Mouse (Mus musculus): ENCODE measurements around the gene Anapc11.

Gene Anapc11

GRCm38 (mm10) chr11:120606764-120607163 is 8.5 kb downstream of the Anapc11 start:
- in situ Hi-C loops (cut with MboI, MseI) = no loop called here

GRCm38 (mm10) chr11:120608241-120609034 is 10.2 kb downstream of the Anapc11 start, which contains the start of gene Npb:
Gene Npb (plus strand): TSS chr11:120608477.
- in situ Hi-C loops (cut with MboI, MseI) = no loop called here

DNA sequence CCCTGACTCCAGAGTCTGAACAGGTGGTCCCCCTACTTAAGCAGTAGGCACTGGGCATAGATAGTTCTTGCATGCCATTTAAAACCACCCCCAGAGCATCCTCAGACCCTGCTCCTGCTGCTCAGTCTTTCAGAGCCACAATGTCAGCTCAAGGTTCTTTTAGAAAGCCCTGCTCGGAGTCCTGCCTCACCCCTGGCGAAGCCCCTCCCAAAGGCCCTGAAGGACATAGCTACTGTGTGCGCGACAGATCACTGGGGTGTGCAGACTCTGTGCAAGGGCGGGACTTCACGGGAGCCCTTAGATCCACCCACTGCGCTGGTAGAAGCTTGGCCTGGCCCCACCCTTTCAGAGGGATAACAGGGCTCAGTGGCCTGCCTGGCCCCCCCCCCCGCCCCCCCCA is 11.0 kb downstream of the Anapc11 start:
- in situ Hi-C loops (cut with MboI, MseI) = no loop called here

GRCm38 (mm10) chr11:120610477-120611046 is 12.3 kb downstream of the Anapc11 start:
- in situ Hi-C loops (cut with MboI, MseI) = no loop called here

- in situ Hi-C loops (cut with MboI, MseI) = no loop called here
Observed at GRCm38 (mm10) chr11:120612763-120613162, 14.5 kb downstream of the Anapc11 start.

- in situ Hi-C loops (cut with MboI, MseI) = no loop called here
Observed at GRCm38 (mm10) chr11:120613481-120613972, 15.3 kb downstream of the Anapc11 start.

- in situ Hi-C loops (cut with MboI, MseI) = no loop called here
Observed at GRCm38 (mm10) chr11:120613976-120614375, 15.8 kb downstream of the Anapc11 start.

DNA sequence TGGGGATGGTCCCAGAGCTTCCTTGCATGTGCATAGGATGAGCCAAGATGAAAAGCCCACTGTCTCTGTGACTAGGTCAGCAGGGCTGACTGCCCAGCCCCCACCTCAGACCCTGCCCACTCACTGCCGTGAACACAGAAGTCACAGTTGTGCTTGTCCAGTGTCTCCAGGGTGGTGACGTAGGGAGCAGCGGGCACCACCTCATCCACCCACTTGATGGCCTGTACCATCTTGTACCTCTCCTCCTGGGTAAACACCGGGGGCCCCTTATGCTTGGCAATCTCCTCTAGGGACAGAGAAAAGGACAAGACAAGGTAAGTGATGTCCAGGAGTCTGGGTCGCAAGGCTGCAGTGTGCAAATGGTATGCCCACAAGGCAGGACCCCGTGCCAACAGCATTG is 16.9 kb downstream of the Anapc11 start:
- in situ Hi-C loops (cut with MboI, MseI) = no loop called here

DNA sequence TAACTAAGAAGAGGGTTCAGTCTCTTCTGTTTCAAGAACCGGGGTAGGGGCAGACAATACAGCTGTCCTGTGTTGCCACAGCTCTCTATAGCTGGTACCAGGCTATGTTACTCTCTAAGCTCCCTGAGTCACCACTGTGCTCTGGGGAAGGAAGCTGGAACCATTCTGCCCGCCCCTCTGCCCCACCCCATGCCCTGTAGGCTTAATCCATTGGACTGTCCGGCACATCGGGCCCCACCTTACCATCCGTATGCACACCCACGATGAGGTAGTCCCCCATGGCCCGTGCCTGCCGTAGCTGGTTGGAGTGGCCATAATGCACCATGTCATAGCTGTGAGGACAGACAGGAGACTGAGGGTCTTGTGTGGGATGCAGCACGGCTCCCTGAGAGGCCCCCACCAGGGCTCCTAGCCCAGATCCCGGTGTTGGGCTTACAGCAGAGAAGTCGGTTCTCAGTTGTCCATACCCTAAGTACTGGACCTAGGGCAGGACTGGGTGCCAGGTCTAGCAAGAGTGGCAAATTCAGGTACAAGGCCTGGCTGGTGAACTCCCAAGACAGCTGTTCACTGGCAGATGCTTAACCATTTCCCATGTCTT is 17.5 kb downstream of the Anapc11 start:
- in situ Hi-C loops (cut with MboI, MseI) = no loop called here

- in situ Hi-C loops (cut with MboI, MseI) = no loop called here
Observed at GRCm38 (mm10) chr11:120616617-120617294, 18.5 kb downstream of the Anapc11 start.

- in situ Hi-C loops (cut with MboI, MseI) = no loop called here
Observed at GRCm38 (mm10) chr11:120617519-120618112, 19.4 kb downstream of the Anapc11 start, which contains the start of gene Pcyt2. Gene Pcyt2 (minus strand): TSS chr11:120617936.

DNA sequence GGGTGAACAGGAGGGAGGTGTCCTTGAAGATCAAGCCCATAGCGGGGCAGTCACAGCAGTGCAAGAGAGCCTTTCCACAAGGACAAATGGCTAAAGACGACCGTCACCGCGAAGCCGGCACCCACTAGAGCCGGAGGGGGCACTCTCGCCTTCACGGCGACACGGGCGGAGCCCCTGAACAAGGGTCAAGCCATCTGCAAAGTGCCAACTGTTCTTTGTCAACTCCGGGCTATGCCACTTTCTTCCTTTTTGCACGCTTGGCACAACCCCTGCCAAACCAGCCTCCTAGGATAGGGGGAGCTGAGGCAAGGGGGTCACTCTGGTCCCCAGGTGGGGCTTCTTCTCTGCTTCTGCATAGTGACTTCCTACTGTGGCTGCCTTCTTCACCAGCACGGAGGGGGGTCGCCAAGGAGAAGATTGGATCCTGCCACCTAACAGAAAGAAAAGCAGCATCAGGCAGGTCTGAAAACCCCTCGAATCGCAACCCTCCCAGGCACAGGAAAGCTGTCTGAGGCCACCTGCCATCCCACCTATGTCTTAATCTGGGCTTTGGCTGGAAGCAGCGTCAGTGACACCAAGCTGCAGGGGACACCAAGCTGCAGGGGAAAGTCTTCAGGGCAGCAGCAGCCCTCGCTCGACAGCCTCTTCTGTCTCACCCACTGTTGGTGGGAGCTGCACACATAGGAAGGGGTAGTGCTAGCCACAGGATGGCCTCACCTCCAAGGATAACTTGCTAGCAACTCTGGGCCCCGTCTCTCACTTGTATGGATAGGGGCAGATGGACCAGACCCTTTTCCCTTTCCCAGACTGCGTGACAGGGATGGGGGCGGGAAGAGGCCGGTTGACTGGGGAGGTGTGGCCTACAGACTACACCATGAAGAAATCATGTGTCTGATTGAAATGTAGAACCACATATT is 20.7 kb downstream of the Anapc11 start:
- in situ Hi-C loops (cut with MboI, MseI) = no loop called here

- in situ Hi-C loops (cut with MboI, MseI) = no loop called here
Observed at GRCm38 (mm10) chr11:120620195-120620594, 22.0 kb downstream of the Anapc11 start.

DNA sequence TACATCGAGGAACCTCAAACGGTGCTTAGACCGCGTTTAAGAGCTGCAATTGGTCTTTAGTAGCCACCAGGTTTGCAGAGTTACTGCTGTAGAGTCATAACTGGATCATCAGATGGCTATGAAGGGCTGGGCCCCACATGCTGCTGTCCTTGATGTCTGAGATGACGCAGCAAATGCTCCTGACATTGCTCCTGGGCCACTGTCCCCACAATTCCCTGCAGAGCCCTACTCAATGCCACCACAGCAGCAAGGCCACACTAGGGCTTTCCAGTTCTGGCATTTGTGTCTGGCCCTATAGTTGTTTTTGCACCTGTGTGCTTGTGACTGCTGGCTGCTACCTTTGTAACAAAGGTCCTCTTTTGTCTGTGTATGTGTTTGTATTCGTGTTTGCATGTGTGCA is 24.6 kb downstream of the Anapc11 start:
- in situ Hi-C loops (cut with MboI, MseI) = no loop called here

DNA sequence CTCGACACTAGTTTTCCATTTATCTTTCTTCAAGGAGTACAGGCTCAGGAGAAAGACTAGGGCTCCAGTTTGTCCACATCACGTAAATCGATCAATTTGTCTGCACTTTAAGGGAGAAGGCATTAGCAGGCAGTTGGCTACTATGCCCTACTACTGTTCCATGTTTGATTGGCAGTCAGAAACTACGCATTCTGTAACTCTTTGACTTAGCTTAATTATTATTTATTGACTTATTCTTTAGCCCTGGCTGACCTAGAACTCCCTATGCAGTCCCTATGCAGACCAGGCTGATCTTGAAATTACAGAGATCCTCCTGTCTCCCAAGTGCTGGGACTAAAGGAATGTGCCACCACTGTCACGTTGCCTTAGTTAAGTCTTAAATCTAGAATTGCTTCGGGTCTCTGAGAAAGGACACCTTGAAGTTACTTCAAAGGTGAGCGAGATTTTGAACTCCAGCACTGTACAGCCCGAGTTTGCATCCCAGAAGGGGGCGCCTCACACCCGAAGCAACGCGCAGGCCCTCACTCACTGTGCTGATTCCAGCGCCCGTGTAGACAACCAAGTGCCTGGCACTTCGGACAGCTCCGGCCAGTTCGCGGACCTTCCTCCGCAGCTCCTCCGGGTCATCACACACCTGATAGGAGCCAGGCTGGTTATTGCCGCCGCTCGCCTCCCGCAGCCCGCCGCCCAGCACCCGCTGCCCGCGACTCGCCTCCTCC is 25.9 kb downstream of the Anapc11 start:
- in situ Hi-C loops (cut with MboI, MseI) = no loop called here

DNA sequence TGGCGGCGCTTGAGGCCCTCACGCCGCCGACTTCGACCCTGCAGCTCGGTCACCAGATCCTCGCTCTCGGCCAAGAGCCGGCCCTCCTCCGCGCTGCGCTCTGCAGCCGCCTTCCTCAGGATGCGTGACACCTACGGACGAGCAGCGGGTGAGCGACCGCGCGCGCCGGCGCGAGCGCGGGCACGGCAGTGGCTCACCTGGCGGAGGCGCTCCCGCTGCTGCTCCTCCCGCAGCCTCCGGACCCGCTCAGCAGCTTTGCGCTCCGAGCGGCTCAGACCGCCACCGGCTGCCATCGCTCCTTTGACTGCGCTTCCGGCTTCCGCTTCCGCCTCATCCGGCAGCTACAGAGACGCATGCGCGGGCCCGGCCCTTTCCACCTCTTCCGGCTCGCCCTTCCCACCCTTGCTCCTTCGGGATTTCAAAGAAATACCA is 26.5 kb downstream of the Anapc11 start:
- in situ Hi-C loops (cut with MboI, MseI) = no loop called here

- in situ Hi-C loops (cut with MboI, MseI) = no loop called here
Observed at GRCm38 (mm10) chr11:120625152-120625775, 27.0 kb downstream of the Anapc11 start, which contains the start of gene Sirt7. Gene Sirt7 (minus strand): TSS chr11:120625240.

DNA sequence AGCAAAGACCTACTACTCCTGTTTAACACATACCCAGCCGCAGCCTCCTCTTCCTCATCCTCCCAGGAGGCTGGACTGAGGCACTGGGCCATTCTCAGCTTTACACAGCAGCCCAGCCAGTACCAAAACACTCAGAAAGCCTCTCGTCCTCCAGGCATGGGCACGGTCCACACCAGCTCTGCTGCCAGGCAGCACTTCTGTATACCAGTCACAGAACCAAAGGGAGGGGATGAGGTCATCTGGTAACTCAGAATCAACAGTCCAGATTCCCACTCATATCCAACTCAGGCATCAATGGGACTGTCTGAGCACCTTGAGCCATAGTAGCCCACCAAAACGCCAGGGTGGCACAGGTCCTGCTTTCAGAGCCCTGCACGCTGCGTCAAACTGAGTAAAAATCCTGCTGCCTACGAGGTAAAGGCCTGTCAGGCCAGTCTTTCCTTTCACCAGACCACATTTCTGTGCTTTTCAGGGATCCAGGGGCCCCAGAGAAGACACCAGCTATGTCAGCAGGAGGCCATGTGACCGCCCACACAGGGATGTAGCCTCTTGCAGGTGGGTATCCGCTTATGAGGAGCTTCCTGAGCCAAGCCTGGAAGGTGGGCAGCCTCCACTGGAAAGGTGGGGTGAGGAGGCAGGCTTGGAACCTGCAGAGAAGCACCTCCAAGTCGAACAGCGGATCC is 28.7 kb downstream of the Anapc11 start:
- in situ Hi-C loops (cut with MboI, MseI) = no loop called here

Measured in T-helper 1 cell (primary cell).